Mouse (Mus musculus): ENCODE data around the gene Garnl3.

The Garnl3 gene

DNA sequence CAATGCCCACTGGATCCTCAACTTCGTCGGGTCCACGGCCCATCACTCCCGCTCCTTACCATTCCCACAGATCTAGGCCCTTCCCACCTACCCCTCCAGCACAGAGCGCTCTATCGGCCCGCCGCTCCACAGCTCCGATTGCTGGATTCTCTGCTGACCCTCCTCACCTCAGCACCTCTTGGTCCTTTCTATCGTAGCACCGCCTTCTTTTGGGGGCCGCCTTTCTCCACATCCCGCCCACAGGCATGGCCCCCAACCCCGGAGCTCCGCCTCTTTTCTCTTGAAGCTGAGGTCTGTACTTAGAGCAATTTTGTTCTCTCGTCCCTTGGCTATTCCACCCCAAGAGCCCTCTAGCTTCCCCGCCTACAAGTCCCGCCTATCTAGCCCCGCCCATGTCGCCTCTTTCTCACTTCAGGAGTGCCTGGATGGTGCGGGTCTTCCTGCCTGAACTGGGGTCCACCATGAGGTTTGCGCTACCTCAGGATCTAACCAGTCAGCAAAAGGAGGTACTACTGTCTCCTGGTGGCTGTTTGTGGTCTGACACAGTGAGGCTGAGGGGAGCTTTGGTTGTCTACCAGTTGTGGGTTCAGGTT, at the start of gene Garnl3:
Garnl3 (minus strand) TSS at position 155 of the 593 bp plus-strand sequence.
- DNase-seq, result peak; percentile 80

DNA sequence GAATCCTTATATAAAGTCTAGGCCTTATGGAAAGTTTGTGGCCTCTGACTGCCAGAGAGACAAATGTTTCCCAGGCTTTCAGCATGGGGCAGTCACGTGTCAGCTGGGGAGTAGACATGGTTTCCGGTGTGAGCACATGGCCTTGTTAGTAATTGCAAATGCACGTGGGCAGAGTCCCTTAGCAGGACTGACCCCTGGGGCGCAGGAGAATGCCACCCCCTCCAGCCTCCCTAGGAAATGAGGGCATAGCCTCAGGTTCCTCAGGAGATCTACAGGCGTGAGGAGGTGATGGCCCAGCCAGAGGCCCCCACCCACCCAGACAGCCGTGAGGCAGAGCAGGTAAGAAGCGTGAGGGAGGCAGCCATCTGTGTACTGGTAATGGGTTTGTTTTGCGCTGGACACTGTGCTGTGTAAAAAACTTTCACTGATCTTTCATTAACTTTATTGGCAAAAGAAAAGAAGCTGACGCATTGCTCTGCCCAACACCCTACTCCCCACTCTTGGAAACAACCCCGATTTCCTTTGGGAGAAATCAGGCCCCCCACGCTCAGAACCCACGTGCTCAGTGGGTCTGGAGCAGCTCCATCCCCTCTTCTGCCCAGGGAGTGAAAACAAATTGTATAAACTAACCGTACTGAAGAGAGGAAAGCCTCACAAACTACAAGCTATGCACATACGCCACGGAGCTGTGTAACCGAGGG, 48.6 kb upstream of the Garnl3 start:
- DNase-seq, result no peak

DNA sequence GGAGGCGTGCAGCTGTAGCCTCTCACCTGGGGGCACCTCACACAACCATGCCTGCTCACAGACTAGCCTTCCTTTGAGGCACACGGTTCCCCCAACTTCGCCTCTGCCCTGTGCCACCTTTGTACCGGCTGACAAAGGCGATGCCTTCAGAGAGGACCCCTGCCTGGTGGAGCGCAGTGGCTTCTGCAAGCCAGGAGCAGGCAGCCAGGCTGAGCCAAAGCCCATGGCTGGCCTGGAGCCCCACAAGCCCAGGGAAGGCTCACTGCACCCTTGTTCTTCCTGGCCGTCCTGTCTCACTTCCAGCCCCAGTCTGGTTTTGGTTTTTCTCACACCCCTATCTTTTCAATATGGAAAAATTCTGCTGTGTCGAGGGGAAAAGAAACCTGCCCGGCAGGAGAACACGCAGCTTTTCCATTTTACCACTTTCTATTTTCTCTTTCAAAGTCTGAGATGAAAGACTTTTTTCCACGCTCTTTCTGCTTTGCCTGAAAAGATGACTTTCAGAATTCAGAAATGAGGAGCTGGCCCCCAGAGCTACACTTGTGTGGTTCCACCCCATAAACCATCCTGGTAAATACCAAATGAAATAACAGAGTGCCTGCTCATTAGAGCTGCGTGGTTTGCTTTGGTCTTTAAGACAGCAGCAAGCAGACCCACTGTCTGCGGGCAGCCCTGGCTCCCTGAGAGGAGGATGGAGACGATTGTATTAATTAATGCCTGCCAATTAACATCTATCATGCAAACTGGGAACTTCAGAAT, 47.9 kb upstream of the Garnl3 start:
- DNase-seq, result no peak

DNA sequence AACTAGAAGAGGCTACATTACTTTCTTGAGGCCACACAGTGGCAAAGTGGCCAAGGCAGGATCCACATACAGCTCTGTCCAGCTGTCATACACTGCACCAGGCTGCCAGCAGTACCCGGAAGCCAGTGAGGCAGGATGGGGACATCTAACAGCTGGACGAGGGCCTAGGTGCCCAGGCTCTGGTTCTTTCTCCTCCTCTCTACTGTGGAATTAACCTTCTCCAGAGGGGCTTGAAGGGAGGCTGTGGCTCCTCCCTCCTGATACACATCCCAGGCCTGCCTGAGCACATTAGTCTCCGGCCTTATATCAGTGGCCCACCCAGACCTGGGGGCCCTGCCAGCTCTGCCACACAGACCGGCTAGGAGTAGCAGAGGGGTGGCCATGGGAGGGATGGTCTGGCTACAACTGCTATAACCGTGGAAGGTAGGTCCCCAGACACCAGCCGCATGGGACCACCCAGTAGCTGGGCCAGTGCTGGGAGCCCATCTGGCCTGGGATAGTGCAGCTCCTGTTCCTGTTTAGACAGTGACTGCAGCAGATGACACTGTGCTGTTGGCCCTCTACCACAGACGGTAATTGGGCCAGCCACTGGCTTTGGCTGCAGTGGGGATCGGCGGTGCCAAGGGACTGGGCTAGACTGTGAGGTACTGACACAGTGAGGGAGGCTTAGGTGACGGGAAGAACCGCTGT, 46.9 kb upstream of the Garnl3 start:
- no peak for DNase-seq

DNA sequence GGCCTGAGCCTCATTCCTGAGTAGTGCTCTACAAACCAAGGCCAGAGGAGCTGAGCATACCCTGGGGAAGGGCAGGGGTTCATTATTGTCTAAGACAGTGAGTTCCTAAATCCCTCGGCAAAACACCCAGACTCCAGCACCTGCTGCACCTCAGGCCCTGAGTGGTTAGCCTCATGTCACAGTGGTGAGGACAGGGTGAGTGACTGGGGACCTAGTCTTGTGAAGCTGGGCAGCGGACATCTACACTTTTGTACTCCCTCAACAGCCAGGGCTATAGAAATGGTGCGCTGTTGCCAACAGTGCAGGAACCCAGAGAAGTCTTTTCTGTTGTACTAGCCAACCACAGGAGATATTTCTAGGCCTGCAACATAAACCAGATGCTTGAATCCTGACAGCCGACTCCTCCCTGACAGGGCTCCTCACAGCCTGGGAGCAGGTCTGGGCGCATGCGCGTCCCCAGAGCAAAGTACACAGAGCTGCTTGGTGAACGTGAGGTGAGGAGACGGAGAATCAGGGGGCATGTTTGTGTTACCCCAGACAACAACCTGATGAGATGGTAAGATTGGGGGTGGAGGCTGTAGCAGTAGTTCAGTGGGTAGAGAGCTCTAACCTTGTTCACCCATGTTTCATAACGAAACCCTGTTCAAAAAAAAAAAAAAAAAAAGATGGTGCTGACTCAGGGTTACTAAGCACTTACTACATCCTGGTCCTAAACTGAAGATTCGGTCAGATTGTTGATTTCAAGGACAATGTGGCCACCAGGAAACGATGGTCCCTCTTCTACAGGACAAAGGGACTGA, 46.2 kb upstream of the Garnl3 start:
- DNase-seq, result no peak

DNA sequence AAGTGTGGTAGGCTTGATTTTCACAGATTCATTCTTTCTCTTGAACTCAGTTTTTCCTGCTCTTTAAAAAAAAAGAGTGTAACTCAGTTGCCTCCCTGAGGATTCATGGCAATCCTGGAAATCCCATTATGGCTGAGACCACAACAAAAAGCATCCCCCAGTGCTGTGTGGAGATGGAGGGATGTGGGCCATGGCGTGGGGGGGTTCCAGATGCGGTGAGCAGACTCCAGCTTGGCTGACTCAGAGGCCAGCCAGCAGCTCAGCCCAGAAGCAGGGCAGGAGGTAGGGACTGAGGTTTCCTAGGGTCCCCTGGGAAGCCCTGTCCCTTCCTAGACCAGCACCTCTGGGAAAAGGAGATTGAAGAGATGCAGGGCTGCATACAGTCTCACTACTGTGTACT, 45.5 kb upstream of the Garnl3 start:
- no peak for DNase-seq

DNA sequence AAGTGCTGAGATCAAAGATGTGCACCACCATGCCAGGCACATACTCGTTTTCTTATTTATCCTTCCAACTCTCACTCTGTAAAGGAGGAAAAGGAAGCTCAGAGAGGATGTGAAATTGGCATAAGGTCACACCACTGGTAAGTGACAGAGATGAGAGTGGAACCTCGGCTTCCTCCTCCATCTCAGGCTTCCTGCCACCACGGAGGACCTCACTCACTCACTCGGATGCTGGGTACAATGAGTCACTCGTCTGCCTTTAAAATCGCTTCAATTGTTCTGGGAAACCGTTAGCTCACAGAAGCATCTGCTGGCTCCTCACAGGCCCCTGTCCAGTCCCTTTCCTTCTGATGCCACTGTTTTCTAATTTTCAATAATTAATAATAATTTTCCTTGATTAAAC, 45.1 kb upstream of the Garnl3 start:
- no peak for DNase-seq

DNA sequence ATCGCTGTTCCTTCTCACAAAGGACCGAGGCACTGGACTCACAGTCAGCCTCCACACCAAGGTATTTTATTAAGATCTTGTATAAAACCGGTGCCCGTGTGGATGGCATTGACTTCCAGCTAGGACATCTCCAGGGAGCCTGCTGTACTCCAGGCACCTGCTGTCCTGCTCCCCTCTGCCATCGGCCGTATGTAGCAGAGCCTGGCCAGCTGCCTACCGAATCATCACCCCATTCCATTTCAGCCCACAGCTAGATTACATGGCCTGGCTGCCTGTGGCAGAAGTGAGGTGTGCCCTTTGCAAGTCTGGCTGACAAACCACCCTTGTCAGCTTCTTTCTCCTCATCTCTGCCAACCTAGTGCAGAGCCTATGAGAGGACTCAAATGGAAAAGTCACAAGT, 42.2 kb upstream of the Garnl3 start:
- no peak for DNase-seq

DNA sequence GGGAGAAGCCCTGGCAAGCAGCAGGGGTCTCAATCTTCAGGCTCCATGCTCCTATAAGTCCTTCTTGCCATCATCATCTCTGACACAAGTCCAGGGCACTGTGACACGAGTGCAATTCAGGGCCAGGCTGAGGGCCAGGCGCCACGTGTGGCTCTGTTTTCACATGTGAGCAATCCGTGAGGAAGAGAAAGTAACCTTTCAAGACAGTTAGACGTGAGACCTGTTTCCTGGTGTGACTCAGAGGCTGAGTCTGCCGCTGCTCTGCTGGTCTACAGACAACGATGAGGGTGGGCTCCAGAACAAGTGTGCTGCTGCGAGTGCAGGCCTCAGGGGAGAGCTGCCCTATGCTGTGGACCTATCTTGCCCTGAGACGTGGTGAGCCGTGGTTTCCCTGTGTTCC, 41.7 kb upstream of the Garnl3 start:
- DNase-seq, result no peak

DNA sequence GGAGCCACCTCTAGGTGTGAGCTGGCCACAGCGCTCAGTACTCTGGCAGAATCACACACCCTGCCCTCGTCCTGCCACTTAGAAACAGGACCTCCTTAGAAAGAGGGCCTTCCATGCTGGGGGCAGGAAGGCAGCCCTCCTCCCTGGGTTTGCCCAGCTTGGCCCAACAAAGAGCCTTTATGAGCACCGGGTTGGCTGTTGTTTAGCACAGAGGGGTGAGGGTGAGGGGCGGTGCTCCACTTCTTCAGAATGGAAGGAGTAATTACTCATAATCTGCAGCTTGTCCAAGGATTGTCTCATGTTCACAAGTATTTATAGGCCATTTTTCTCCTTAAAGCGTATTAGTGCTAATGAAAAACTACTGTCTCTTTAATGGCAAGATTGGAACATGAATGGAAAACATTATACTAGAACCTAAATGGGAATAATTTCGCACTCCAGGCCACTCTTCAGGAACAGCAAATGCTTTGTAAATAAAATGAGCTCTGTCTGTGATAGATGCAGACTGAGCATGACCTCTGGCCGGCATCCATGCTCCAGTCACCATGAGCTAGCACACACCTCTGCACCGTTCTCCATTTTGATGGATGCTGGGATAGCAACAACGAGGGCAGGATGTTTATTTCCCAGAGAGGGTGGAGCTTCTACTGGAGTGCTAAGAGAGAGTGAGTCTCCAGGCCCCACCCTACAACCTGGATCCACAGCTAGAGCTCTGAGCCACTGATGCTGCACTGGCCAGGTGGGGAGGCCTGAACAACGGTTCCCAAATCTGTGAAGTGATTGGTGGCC, 39.5 kb upstream of the Garnl3 start:
- DNase-seq, result no peak

DNA sequence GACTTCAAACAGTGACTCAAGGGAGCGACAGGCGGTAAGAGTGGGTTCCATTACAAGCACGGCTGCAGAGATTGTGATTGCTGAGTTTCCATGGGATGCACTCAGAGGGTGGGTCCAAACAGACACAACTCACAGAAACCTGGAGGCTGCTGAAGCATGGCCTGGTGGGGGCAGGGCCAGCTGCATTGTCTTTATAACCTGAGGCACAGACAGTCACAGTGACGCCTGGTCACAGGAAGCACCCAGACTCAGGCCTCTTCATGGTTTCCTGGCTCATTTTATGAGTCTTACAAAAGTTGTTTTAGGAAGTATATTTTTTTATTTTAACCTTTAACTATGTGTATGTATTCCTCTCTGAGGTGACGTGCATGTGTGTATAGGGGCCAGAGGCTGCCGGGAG, 38.0 kb upstream of the Garnl3 start:
- DNase-seq, result no peak

DNA sequence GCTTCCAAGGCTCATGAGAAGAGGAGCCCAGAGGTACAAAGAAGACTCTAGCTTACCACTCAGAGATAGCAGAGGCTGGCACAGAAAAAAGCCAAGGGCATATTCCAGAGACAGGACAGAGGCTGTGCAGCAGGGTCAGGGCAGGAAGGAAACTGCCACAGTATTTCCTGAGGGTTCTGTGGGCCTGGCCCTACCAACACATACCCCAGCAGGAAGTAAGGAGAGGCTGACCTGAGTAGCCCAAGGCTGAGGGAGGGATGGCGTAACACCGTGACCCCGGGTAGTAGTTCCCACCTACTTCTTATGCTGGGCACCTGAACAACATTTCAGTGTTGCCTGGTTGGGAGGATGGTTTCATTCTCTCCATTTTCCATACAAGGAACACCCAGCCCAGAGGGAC, 35.6 kb upstream of the Garnl3 start:
- no peak for DNase-seq

DNA sequence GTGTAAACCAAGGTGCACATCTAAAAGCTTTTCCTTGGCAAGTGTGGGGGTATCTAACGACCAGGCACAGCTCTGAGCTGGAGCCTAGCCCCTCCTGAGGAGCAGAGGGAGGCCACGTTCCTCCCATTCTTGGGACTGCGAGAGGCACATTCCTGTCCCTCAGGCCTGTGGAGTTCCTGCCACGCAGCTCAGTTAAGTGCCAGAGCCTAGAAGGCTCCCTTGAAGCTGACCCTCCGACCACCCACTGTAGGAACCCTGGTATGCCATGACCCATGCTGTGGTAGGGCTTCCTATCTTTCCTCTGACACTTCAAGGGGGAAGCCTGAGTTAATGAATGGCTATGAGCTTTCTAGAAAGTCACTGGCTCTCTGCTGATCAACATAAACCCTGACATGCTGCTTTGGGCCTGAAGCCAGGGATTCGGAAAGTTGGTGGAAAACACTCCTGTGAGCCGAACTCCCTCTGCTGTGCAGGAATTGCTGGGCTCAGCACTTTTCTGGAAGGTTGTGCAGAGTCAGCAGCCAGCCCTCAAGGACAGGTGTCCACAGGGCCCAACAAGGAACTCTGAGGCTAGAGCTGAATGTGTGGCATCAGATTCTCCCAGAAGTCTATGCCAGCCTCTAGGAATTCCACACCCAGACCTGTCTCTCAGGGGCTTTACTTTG, 34.4 kb upstream of the Garnl3 start:
- no peak for DNase-seq

DNA sequence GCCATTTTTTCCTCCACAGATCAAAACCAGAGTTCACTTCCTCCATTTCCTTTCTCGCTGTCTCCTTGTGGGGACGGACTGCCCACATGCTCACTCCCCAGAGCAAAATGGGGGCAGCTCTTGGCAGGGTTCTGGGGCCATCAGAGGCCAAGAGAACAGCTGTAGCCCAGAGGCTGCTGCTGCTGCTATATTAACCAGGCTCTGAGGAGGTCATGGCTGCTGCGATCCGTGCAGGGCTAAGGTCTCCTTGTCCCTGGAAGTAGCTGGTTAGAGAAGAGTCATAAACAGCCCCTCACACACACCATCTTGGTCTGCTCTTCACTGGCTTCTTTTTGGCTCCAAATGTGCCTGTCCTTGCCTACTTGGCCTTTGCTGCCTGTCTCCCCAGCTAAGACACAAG, 33.8 kb upstream of the Garnl3 start:
- DNase-seq, result no peak

DNA sequence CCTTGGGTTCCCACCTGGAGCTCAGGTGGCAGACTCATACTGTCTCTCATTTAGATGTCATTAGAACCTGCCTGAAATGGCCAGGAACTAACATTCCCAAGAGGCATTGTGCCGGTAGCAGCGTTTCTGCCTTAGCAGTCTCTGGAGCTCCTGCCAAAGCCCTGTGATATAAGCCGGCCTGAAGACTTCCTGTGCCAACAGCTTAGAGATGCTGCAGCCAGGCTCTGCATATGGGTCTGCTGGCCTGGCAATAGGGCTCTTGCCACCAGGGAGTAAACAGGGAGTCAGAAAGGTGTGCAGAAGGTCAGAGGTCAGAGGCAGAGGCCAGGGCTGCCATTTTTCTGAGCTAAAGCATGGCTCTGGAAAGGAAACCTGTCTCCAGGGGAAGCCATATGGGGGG, 33.2 kb upstream of the Garnl3 start:
- no peak for DNase-seq

DNA sequence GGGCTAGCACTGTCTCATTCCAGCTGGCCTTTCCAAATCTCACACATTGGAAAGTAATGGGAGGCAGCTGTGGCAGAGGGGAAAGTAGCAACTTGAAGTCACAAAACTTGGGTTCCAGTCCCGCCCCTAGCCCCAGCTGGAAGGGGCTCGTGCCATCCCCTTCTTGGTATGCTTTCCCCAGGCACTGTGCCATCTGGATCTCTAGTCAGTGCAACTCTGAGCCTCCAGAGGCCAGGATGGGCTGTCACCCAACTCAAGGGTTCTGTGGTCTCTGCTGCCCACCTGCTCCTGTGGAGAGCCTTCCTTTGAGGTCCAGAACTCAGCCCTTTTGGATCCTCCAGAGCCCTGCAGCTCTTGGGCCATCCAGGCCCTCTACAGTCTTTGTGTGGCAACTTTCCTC, 30.7 kb upstream of the Garnl3 start:
- no peak for DNase-seq

DNA sequence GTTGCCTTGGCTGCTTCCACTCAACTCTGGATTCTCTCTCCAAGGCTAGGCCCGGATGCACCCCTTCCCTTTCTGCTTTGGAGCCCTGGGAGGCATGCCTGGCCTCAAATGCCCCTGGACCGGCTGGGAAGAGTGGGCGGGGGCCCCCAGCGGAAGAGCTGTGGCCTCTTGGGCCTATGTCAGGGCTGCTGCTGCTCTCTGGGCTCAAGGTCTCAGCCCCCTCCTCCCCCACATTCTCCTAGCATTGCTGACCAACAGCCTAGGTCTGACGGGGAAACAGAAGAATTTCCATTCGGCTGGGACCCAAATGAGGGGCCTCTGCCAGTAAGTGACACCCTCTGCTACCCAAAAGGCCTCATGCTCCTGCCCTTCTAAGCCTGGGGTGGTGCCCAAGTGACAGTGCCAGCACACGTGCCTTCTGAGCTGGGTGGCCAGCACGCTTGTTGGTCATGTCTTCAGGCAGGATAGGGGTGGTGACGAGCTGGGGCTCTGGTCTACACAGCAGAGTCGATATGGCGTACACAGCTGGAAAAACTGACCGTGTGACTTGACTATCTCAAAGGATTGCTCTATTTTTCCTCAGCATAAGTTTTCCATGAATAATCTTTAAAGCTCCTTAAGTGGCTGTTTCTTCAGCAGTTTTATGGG, 29.0 kb upstream of the Garnl3 start:
- no peak for DNase-seq

DNA sequence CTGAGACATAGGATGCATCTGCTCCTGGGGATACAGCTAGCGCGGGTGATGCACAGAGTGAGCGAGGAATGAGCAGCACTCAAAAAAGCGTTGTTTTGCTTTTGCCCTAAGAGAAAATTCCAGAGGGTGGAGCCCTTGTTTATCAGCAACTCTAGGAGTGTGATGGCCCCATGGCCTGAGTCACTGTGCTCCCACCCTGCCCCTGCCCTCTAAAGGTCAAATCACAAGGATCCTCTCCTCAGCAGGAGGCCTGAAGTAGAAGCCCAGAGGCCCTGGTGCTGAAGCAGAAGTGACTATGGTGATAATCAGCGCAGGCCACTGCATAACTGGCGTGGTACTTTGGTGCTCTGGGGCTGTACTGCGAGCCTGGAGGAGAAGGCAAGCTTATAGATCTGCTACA, 28.1 kb upstream of the Garnl3 start:
- no peak for DNase-seq

DNA sequence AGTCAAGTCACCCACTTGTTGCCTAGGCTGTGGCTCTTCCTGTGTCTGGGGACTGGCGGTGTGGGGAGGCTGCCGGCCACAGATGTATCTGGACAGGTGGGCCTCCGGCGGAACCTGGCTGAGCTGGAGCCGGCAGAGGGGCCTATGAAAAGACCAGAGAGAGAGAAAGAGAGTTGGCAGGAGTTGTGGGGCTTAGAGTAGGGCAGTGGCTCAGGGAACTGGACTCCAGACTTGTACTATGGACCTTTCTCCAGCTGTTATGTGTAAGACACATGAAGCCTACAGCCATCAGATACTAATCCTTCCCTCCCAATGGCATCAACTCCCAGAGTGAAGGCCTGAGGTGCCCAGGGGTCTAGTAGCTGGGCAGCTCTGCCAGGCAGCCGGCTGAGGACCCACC, 27.4 kb upstream of the Garnl3 start:
- no peak for DNase-seq

DNA sequence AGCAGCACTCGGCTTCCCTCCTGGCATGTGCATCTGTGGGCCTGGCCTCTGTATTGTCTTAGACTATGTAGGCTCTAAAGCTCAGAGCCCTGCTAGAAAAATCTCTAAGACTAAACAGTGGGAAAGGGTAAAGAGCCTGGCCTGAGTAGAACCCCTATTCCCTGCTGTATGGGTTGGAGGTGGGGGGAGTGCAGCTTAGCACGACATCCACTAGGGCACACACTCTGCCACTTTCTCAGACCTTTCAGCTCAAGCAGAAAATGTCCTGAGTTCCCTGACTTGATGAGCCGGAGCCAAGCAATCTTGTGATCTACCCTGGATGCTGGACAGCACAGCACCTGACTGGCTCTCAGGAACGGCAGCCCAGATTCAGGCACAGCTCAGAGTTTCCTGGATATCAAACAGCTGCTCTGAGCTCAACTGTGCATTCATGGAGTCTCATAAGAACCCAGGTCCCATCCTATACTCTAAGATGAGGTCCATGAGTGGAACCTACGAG, 24.9 kb upstream of the Garnl3 start:
- no peak for DNase-seq

Measured in thymus, postnatal 4 days (tissue).